Mouse (Mus musculus) heart, embryonic 12.5 days (tissue): ENCODE data around the gene Cp. TPM values are rescaled to one million over a fixed set of nuclear protein-coding genes. Genes with fewer than 3 reads are reported as not detected.

Experiments used
- polyA plus RNA-seq: library from polyadenylated mRNA; unstranded; fragments of >200 nt; fragmentation: Nextera tagmentation; extraction: Ambion mirVana; gene quantifications from 2 replicates; pipeline ENCODE4 v1.2.1, GENCODE M21; 2016

The Cp gene
- polyA plus RNA-seq, 1 experiment from 2014 or later, result 0.41 TPM

Other genes starting within 250 kb of the Cp start
- 11.4 and 12.6 TPM in 2 replicates for gene Hps3, start 78.3 kb downstream of the Cp start, polyA plus RNA-seq
- gene Hltf, start 100.8 kb downstream of the Cp start, polyA plus RNA-seq, result 19.1 and 21.3 TPM in 2 replicates
- gene Gyg, start 198.3 kb downstream of the Cp start, polyA plus RNA-seq, result 687 and 707 TPM in 2 replicates